ENCODE assay signal across 9 mouse cellular contexts in genomic region chr4:120404247-120404646, GRCm38 (mm10). TPM values are rescaled to one million over a fixed set of nuclear protein-coding genes. Genes with fewer than 3 reads are reported as not detected.
DNase-seq lines count a peak whose midpoint lies in the region; ATAC-seq and TF ChIP-seq lines count a peak whose summit lies in the region.
"Had no signal": no experiment of that assay in that cellular context is flagged by ENCODE, and none has a peak within 500 bp of the region (broad histone marks: within the 10 kb centered on the region; RNA-seq: fewer than 3 reads in every experiment).

No protein-coding gene starts in this region.

- peaks cover 30% of the 10 kb centered on the region for H3K4me1 ChIP-seq in heart, embryonic 12.5 days (replicated peaks)
- H3K4me1 ChIP-seq in lung, postnatal 0 days (ENCODE audit: insufficient read depth, low read depth, low read length), result peaks cover 4% of the 10 kb centered on the region; the same call in 1 of the 2 replicates
- H3K4me1 ChIP-seq in neural tube, embryonic 15.5 days, result peaks cover 29% of the 10 kb centered on the region

- TF ChIP-seq EP300 in lung, postnatal 0 days (IDR thresholded peaks at IDR 0.05), result no peak

- H3K4me3 ChIP-seq in heart, embryonic 12.5 days, result 0 out of 2 replicates have a peak overlapping the region, but pooled peaks have one; percentile 90
- H3K4me3 ChIP-seq in lung, postnatal 0 days (ENCODE audit: low read depth, low read length), result no peak overlapping the region
- peak overlapping the region; percentile 77 for H3K4me3 ChIP-seq in neural tube, embryonic 15.5 days (replicated peaks)

- H3K27ac ChIP-seq in heart, embryonic 12.5 days (ENCODE audit: poor library complexity, severe bottlenecking), result no peak overlapping the region
- H3K27ac ChIP-seq in lung, postnatal 0 days (ENCODE audit: low read length), result no peak overlapping the region
- H3K27ac ChIP-seq in neural tube, embryonic 15.5 days (replicated peaks), result peak overlapping the region; percentile 95; the same call in 1 of the 2 replicates
- H3K27ac ChIP-seq: neural tube, embryonic 12.5 days had no signal

- H3K36me3 ChIP-seq in heart, embryonic 12.5 days, result no peaks in the 10 kb centered on the region
- no peaks in the 10 kb centered on the region for H3K36me3 ChIP-seq in lung, postnatal 0 days (ENCODE audit: insufficient read depth, low read length)
- H3K36me3 ChIP-seq in neural tube, embryonic 15.5 days, result no peaks in the 10 kb centered on the region
- H3K36me3 ChIP-seq: neural tube, embryonic 12.5 days had no signal

- no peaks in the 10 kb centered on the region for H3K27me3 ChIP-seq in heart, embryonic 12.5 days (replicated peaks)
- no peaks in the 10 kb centered on the region for H3K27me3 ChIP-seq in lung, postnatal 0 days (replicated peaks; ENCODE audit: insufficient read depth, low read length)
- H3K27me3 ChIP-seq in neural tube, embryonic 15.5 days (replicated peaks), result no peaks in the 10 kb centered on the region
- H3K27me3 ChIP-seq: neural tube, embryonic 12.5 days had no signal

- ATAC-seq in heart, embryonic 12.5 days (ENCODE audit: insufficient number of reproducible peaks, low FRiP score), result no peak
- ATAC-seq in lung, postnatal 0 days, result no peak
- 0 out of 2 replicates have a peak, but pooled peaks have one; percentile 18 for ATAC-seq in granulocyte monocyte progenitor cell, adult 5-6 weeks (replicated peaks; ENCODE audit: poor library complexity, severe bottlenecking)
- no peak for ATAC-seq in neural tube, embryonic 15.5 days (ENCODE audit: low FRiP score)
- ATAC-seq in monocyte, adult 5-6 weeks (replicated peaks; ENCODE audit: insufficient number of reproducible peaks, low FRiP score, low TSS enrichment, poor library complexity, severe bottlenecking), result no peak

- intact Hi-C loops in heart, postnatal 25 days (cut with DNase I), result no loop called here

- 0 out of 2 replicates have a peak overlapping the region, but pooled peaks have one; percentile 68 for H3K4me2 ChIP-seq in heart, embryonic 12.5 days
- H3K4me2 ChIP-seq in lung, postnatal 0 days (replicated peaks; ENCODE audit: low read depth, low read length), result no peak overlapping the region
- H3K4me2 ChIP-seq in neural tube, embryonic 15.5 days, result peak overlapping the region; percentile 65; the same call in 1 of the 2 replicates

- 0 out of 2 replicates have a peak overlapping the region, but pooled peaks have one; percentile 97 for H3K9ac ChIP-seq in heart, embryonic 12.5 days
- peak overlapping the region; percentile 26; the same call in 1 of the 2 replicates for H3K9ac ChIP-seq in lung, postnatal 0 days (replicated peaks; ENCODE audit: low read depth)
- no peak overlapping the region for H3K9ac ChIP-seq in neural tube, embryonic 15.5 days (replicated peaks)

- no peak for TF ChIP-seq CTCF in lung, postnatal 0 days (IDR thresholded peaks at IDR 0.05)

- H3K9me3 ChIP-seq in heart, embryonic 12.5 days (replicated peaks), result no peaks in the 10 kb centered on the region
- no peaks in the 10 kb centered on the region for H3K9me3 ChIP-seq in lung, postnatal 0 days (ENCODE audit: low read length)
- H3K9me3 ChIP-seq in neural tube, embryonic 15.5 days (replicated peaks), result no peaks in the 10 kb centered on the region
- H3K9me3 ChIP-seq: neural tube, embryonic 12.5 days had no signal

- DNase-seq in heart, postnatal 25 days (ENCODE audit: low spot score), result no peak
- DNase-seq in lung, postnatal 0 days (ENCODE audit: low spot score), result no peak
- no peak for DNase-seq in lung, postnatal 25 days (ENCODE audit: low spot score)
- DNase-seq in cerebellum, adult 18-20 months, result no peak

RNA-seq across cellular contexts. Expression of gene Scmh1, which starts 0.8 kb away (rescaled TPM):
- 90.1 and 102 TPM in 2 replicates for polyA plus RNA-seq in heart, embryonic 12.5 days (2016; fragmentation: Nextera tagmentation; extraction: Ambion mirVana)
- 10 to 100 TPM; 59.3 to 64.7 TPM for total RNA-seq in heart, postnatal 25 days (2021)
- 24.6 and 26.1 TPM in 2 replicates for polyA plus RNA-seq in lung, postnatal 0 days (2015; fragmentation: Nextera tagmentation; extraction: Ambion mirVana)
- 58.8 and 61.4 TPM in 2 replicates for total RNA-seq in granulocyte monocyte progenitor cell, adult 5-6 weeks (2014; fragmentation: Nextera tagmentation)
- 7.8 and 10.1 TPM in 2 replicates for total RNA-seq in granulocyte monocyte progenitor cell, adult 5-6 weeks (2017)
- 77.5 and 80.4 TPM in 2 replicates for polyA plus RNA-seq in neural tube, embryonic 15.5 days (2015; fragmentation: Nextera tagmentation; extraction: Ambion mirVana)
- total RNA-seq in monocyte, adult 5-6 weeks (2017), result 7.2 to 17.6 TPM (median 8.5 TPM) in 3 replicates
